Mouse (Mus musculus): ENCODE data around the gene Bbx. TPM values are rescaled to one million over a fixed set of nuclear protein-coding genes. Genes with fewer than 3 reads are reported as not detected.

The Bbx gene
- total and polyA plus RNA-seq, 3 experiments: 20.6 to 26.2 (median 21.6) TPM

GRCm38 (mm10) chr16:50250469-50250868 is 181.7 kb downstream of the Bbx start:
- H3K27me3 ChIP-seq (replicated peaks): no peaks in the 10 kb centered on the region
- H3K4me1 ChIP-seq (ENCODE audit: control insufficient read depth in 1 of 2, insufficient read depth in 2 of 2): no peaks in the 10 kb centered on the region
- no peak overlapping the region for H3K9ac ChIP-seq (ENCODE audit: insufficient read depth, low read depth)
- H3K4me3 ChIP-seq (replicated peaks in 1 of 3; ENCODE audit: low read depth in 2 of 3, low read length in 2 of 3, poor library complexity in 1 of 3): no peak overlapping the region
- no peak overlapping the region for H3K27ac ChIP-seq (ENCODE audit: insufficient read depth, low read depth)
- dilution Hi-C loops (cut with MboI; ENCODE audit: extremely low pct_ligation_motif_present, extremely low pct_unique_long_range_greater_than_20kb, low sequenced_read_pairs) (no loop called here), in situ Hi-C loops (cut with MboI; ENCODE audit: low pct_ligation_motif_present, low pct_unique_long_range_greater_than_20kb, low sequenced_read_pairs) (loop anchor here (25.0 kb wide), 1 partner anchor 487 kb away; no protein-coding TSS in a partner anchor)
- no peaks in the 10 kb centered on the region; the same call in 1 of the 2 replicates for H3K79me2 ChIP-seq (replicated peaks; ENCODE audit: control insufficient read depth, extremely low read depth, insufficient read depth, poor library complexity, severe bottlenecking)
- H3K9me3 ChIP-seq (replicated peaks; ENCODE audit: low read length): no peaks in the 10 kb centered on the region
- H3K4me2 ChIP-seq (ENCODE audit: insufficient read depth, low read depth, poor library complexity, severe bottlenecking): no peak overlapping the region
- no peak for DNase-seq (ENCODE audit: extremely low read depth)
- TF ChIP-seq CHD1 (IDR thresholded peaks at IDR 0.05; ENCODE audit: low read depth, low read length) (no peak), JUND (conservative IDR thresholded peaks at IDR 0.05; ENCODE audit: low read depth, low read length) (no peak), ZC3H11A (IDR thresholded peaks at IDR 0.05; ENCODE audit: low read depth, low read length) (no peak), BHLHE40 (IDR thresholded peaks at IDR 0.05; ENCODE audit: low read depth, low read length) (no peak), TCF12 (IDR thresholded peaks at IDR 0.05; ENCODE audit: low read depth, low read length) (no peak), MAZ (IDR thresholded peaks at IDR 0.05; ENCODE audit: low read depth, low read length) (no peak), JUN (IDR thresholded peaks at IDR 0.05; ENCODE audit: insufficient read depth, low read depth, low read length) (no peak), USF1 (IDR thresholded peaks at IDR 0.05; ENCODE audit: low read depth, low read length) (no peak), MEF2A (IDR thresholded peaks at IDR 0.05; ENCODE audit: borderline replicate concordance, low read depth, low read length) (no peak), MXI1 (IDR thresholded peaks at IDR 0.05; ENCODE audit: low read depth, low read length) (no peak), EP300 (IDR thresholded peaks at IDR 0.05; ENCODE audit: low read length) (no peak), RCOR1 (conservative IDR thresholded peaks at IDR 0.05; ENCODE audit: low read depth, low read length) (no peak), NELFE (IDR thresholded peaks at IDR 0.05; ENCODE audit: low read depth, low read length) (no peak), SIN3A (IDR thresholded peaks at IDR 0.05; ENCODE audit: low read length) (no peak), ZKSCAN1 (IDR thresholded peaks at IDR 0.05; ENCODE audit: borderline replicate concordance, low read depth, low read length) (no peak), SMC3 (IDR thresholded peaks at IDR 0.05; ENCODE audit: low read depth, low read length) (no peak), PAX5 (IDR thresholded peaks at IDR 0.05; ENCODE audit: low read length) (no peak), HCFC1 (IDR thresholded peaks at IDR 0.05; ENCODE audit: low read depth, low read length) (no peak), NRF1 (IDR thresholded peaks at IDR 0.05; ENCODE audit: low read depth, low read length) (no peak)
- peaks cover 20 to 58% of the 10 kb centered on the region in 2 experiments for H3K36me3 ChIP-seq (replicated peaks in 1 of 2; ENCODE audit: control insufficient read depth in 1 of 2, insufficient read depth in 1 of 2, low read length in 1 of 2)

DNA sequence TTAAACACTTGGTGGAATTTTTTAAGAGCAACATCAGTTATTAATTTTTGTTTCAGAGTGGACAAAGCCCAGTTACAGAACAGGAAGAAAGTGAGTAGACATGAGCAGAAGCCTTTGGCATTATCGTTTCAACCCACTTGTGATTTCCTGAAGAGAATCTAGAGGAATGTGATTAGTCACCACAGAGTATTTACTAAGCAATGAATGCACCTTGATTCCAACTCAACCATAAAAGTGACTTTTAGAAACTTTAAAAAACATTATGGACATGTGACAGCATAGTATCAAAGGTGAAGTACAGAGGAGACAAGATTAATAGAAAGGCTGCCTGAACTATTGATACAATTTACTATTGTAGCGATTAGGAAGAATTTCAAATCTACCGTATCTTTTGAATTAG is 183.2 kb downstream of the Bbx start:
- Histone ChIP-seq H3K4me3 (replicated peaks in 1 of 3; ENCODE audit: low read depth in 2 of 3, low read length in 2 of 3, poor library complexity in 1 of 3) (no peak overlapping the region), H3K27me3 (replicated peaks) (no peaks in the 10 kb centered on the region), H3K4me2 (ENCODE audit: insufficient read depth, low read depth, poor library complexity, severe bottlenecking) (no peak overlapping the region), H3K9ac (ENCODE audit: insufficient read depth, low read depth) (no peak overlapping the region), H3K79me2 (replicated peaks; ENCODE audit: control insufficient read depth, extremely low read depth, insufficient read depth, poor library complexity, severe bottlenecking) (no peaks in the 10 kb centered on the region; the same call in 1 of the 2 replicates), H3K9me3 (replicated peaks; ENCODE audit: low read length) (no peaks in the 10 kb centered on the region), H3K36me3 (replicated peaks in 1 of 2; ENCODE audit: control insufficient read depth in 1 of 2, insufficient read depth in 1 of 2, low read length in 1 of 2) (peaks cover 14 to 54% of the 10 kb centered on the region in 2 experiments), H3K4me1 (ENCODE audit: control insufficient read depth in 1 of 2, insufficient read depth in 2 of 2) (no peaks in the 10 kb centered on the region), H3K27ac (ENCODE audit: insufficient read depth, low read depth) (no peak overlapping the region)
- no peak for TF ChIP-seq ELF1 (IDR thresholded peaks at IDR 0.05; ENCODE audit: low read depth, low read length)
- TF ChIP-seq MXI1 (IDR thresholded peaks at IDR 0.05; ENCODE audit: low read depth, low read length): no peak
- no peak for TF ChIP-seq USF1 (IDR thresholded peaks at IDR 0.05; ENCODE audit: low read depth, low read length)
- dilution Hi-C loops (cut with MboI; ENCODE audit: extremely low pct_ligation_motif_present, extremely low pct_unique_long_range_greater_than_20kb, low sequenced_read_pairs): no loop called here
- DNase-seq (ENCODE audit: extremely low read depth): no peak
- in situ Hi-C loops (cut with MboI; ENCODE audit: low pct_ligation_motif_present, low pct_unique_long_range_greater_than_20kb, low sequenced_read_pairs): no loop called here
